Mouse (Mus musculus): Measurements from ENCODE around the gene Tgif1.
A peak's percentile ranks its signal among the peaks of the same experiment; 100 is the strongest.

- TF ChIP-seq CTCF (IDR thresholded peaks at IDR 0.05; ENCODE audit: low read depth) (peak; percentile 63), EP300 (IDR thresholded peaks at IDR 0.05; ENCODE audit: low read depth) (no peak)
Measured at GRCm38 (mm10) chr17:70847086-70847485, 6.3 kb downstream of the Tgif1 start.

Data from heart, postnatal 0 days (tissue).